Mouse (Mus musculus): ENCODE measurements around the gene Gm27021.

The Gm27021 gene

GRCm38 (mm10) chr8:120607460-120607859 lies 60.4 kb downstream of the Gm27021 start:
- no peak for DNase-seq (ENCODE audit: low read depth, low spot score)

- no peak for DNase-seq (ENCODE audit: low read depth, low spot score)
Observed at GRCm38 (mm10) chr8:120602672-120603071, 65.2 kb downstream of the Gm27021 start.

- DNase-seq (ENCODE audit: low read depth, low spot score): no peak
Observed at GRCm38 (mm10) chr8:120599504-120599903, 68.4 kb downstream of the Gm27021 start.

- DNase-seq (ENCODE audit: low read depth, low spot score): no peak
Observed at GRCm38 (mm10) chr8:120598579-120598978, 69.3 kb downstream of the Gm27021 start.

- no peak for DNase-seq (ENCODE audit: low read depth, low spot score)
Observed at GRCm38 (mm10) chr8:120595963-120596362, 71.9 kb downstream of the Gm27021 start.

- no peak for DNase-seq (ENCODE audit: low read depth, low spot score)
Observed at GRCm38 (mm10) chr8:120594571-120594970, 73.3 kb downstream of the Gm27021 start.

GRCm38 (mm10) chr8:120591587-120592292 lies 76.1 kb downstream of the Gm27021 start:
- DNase-seq (ENCODE audit: low read depth, low spot score): no peak

GRCm38 (mm10) chr8:120589921-120590320 lies 78.0 kb downstream of the Gm27021 start:
- no peak for DNase-seq (ENCODE audit: low read depth, low spot score)

- DNase-seq (ENCODE audit: low read depth, low spot score): peak; percentile 98
Observed at GRCm38 (mm10) chr8:120588908-120589771, 78.7 kb downstream of the Gm27021 start, which contains the start of gene Gins2. TSS of gene Gins2 (minus strand) at chr8:120589304.

- DNase-seq (ENCODE audit: low read depth, low spot score): no peak
Observed at GRCm38 (mm10) chr8:120585521-120585920, 82.4 kb downstream of the Gm27021 start.

GRCm38 (mm10) chr8:120581811-120582210 lies 86.1 kb downstream of the Gm27021 start:
- no peak for DNase-seq (ENCODE audit: low read depth, low spot score)

- DNase-seq (ENCODE audit: low read depth, low spot score): no peak
Observed at GRCm38 (mm10) chr8:120581329-120581728, 86.5 kb downstream of the Gm27021 start.

GRCm38 (mm10) chr8:120580336-120581000 lies 87.4 kb downstream of the Gm27021 start:
- no peak for DNase-seq (ENCODE audit: low read depth, low spot score)

- no peak for DNase-seq (ENCODE audit: low read depth, low spot score)
Observed at GRCm38 (mm10) chr8:120577821-120578220, 90.1 kb downstream of the Gm27021 start.

GRCm38 (mm10) chr8:120575801-120576200 lies 92.1 kb downstream of the Gm27021 start:
- DNase-seq (ENCODE audit: low read depth, low spot score): no peak

GRCm38 (mm10) chr8:120574941-120575340 lies 92.9 kb downstream of the Gm27021 start:
- no peak for DNase-seq (ENCODE audit: low read depth, low spot score)

GRCm38 (mm10) chr8:120573866-120574265 lies 94.0 kb downstream of the Gm27021 start:
- DNase-seq (ENCODE audit: low read depth, low spot score): no peak

GRCm38 (mm10) chr8:120572534-120572933 lies 95.3 kb downstream of the Gm27021 start:
- no peak for DNase-seq (ENCODE audit: low read depth, low spot score)

- DNase-seq (ENCODE audit: low read depth, low spot score): no peak
Observed at GRCm38 (mm10) chr8:120571561-120571960, 96.3 kb downstream of the Gm27021 start.

GRCm38 (mm10) chr8:120569939-120570715 lies 97.8 kb downstream of the Gm27021 start:
- DNase-seq (ENCODE audit: low read depth, low spot score): no peak

GRCm38 (mm10) chr8:120569123-120569522 lies 98.8 kb downstream of the Gm27021 start:
- DNase-seq (ENCODE audit: low read depth, low spot score): no peak
